Mouse (Mus musculus) bone marrow macrophage, adult 2 months (primary cell): ENCODE data around the gene Gm4724. TPM values are rescaled to one million over a fixed set of nuclear protein-coding genes. Genes with fewer than 3 reads are reported as not detected.
"Not testable (repeated sequence)": the region's sequence is repeated elsewhere in the genome, so short reads cannot be mapped to it uniquely, and the experiment has no call there.

ENCODE experiments used
- H3K27ac ChIP-seq: 2 replicates; pipeline ENCODE4 v1.5.1; 2012; ENCODE audit warnings: low read depth, low read length; ENCODE audit not compliant: insufficient read depth
- H3K4me1 ChIP-seq: 2 replicates; pipeline ENCODE4 v1.6.1; 2012; ENCODE audit warnings: low read length; ENCODE audit not compliant: control insufficient read depth, insufficient read depth
- H3K4me3 ChIP-seq: 2 replicates; pipeline ENCODE4 v1.5.1; 2012; ENCODE audit warnings: mild to moderate bottlenecking, low read length, moderate library complexity; ENCODE audit not compliant: insufficient read depth
- polyA plus RNA-seq: library from polyadenylated mRNA; stranded (reverse); fragments of >200 nt; gene quantifications from 2 replicates; pipeline ENCODE4 v1.2.4, GENCODE M21; 2012; ENCODE audit not compliant: missing spikeins, insufficient read depth, insufficient read length

The Gm4724 gene
- 2.7 and 4.5 TPM in 2 replicates for polyA plus RNA-seq

DNA sequence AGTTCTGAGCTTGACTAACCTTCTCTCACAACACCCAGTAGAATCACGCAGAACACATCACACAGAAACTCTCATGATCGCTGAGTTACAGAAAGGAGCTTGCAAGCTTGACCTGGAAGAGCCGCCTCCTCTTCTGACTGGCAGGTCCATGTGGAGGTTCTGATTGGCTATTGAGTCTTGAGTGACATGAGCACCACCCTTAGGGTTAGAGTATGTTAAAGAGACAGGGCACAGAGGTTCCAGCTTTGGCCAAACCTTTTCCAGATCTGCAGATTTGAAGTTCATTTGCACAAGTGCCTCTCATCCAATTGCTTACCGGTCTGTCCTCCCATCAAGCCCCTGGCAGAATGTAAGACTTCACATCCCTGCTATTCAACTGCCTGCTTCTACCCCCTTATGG is at the start of gene Gm4724:
TSS of gene Gm4724 (minus strand) at position 101 of the 400 bp plus-strand sequence.
- H3K4me1 ChIP-seq, H3K4me3 ChIP-seq, H3K27ac ChIP-seq: not testable (repeated sequence)

DNA sequence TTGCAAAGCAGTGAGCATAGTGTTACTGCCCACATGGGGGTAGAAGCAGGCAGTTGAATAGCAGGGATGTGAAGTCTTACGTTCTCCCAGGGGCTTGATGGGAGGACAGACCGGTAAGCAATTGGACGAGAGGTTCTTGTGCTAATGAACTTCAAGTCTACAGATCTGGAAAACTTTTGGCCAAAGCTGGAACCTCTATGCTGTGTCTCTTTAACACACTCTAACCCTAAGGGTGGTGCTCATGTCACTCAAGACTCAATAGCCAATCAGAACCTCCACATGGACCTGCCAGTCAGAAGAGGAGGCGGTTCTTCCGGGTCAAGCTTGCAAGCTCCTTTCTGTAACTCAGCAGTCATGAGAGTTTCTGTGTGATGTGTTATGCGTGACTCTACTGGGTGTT is 34.1 kb upstream of the Gm4724 start, which contains the start of gene Zfp965:
TSS of gene Zfp965 (plus strand) at position 301 of the 400 bp plus-strand sequence.
- H3K4me3 ChIP-seq, H3K27ac ChIP-seq, H3K4me1 ChIP-seq: not testable (repeated sequence)

Other genes with a start within 250 kb of the Gm4724 start
- 4.0 and 11.9 TPM in 2 replicates for gene Gm14391, start 228.9 kb downstream of the Gm4724 start, polyA plus RNA-seq
- gene Gm14440, start 160.7 kb downstream of the Gm4724 start, polyA plus RNA-seq, result 8.4 and 11.6 TPM in 2 replicates
- gene Gm4631, start 97.6 kb downstream of the Gm4724 start, polyA plus RNA-seq, result 32.6 and 33.2 TPM in 2 replicates
- 3.2 and 3.9 TPM in 2 replicates for gene Zfp968, start 63.4 kb downstream of the Gm4724 start, polyA plus RNA-seq
- 12.8 and 26.8 TPM in 2 replicates for gene Zfp965, start 34.2 kb upstream of the Gm4724 start, polyA plus RNA-seq
- not detected in 2 replicates for gene Gm11007, start 208.2 kb upstream of the Gm4724 start, polyA plus RNA-seq